Comparison of ENCODE assay signal across 10 mouse cellular contexts in genomic region chr5:136965686-136966085, GRCm38 (mm10). TPM values are rescaled to one million over a fixed set of nuclear protein-coding genes. Genes with fewer than 3 reads are reported as not detected.
DNase-seq lines count a peak whose midpoint lies in the region; ATAC-seq and TF ChIP-seq lines count a peak whose summit lies in the region.
"Had no signal": no experiment of that assay in that cellular context is flagged by ENCODE, and none has a peak within 500 bp of the region (broad histone marks: within the 10 kb centered on the region; RNA-seq: fewer than 3 reads in every experiment).

No protein-coding gene starts in this region.

- DNase-seq in lung, embryonic 14.5 days, result no peak
- DNase-seq in lung, postnatal 10 days, result no peak
- DNase-seq in layer of hippocampus, postnatal 25 days (ENCODE audit: extremely low spot score in 1 of 2, low spot score in 1 of 2), result no peak
- no peak for DNase-seq in cerebellum, postnatal 25 days
- DNase-seq: thymus, postnatal 4 days had no signal

- 87% methylated on average over 7 of the region's 8 CpGs for WGBS in lung, embryonic 14.5 days
- WGBS in kidney, embryonic 16.5 days, result 74% methylated on average over 7 of the region's 8 CpGs
- WGBS in stomach, embryonic 14.5 days, result 75% methylated on average over 8 of the region's 8 CpGs

- H3K4me2 ChIP-seq in lung, embryonic 14.5 days, result peak overlapping the region; percentile 29; the same call in 1 of the 2 replicates
- peak overlapping the region; percentile 21; the same call in 1 of the 2 replicates for H3K4me2 ChIP-seq in kidney, embryonic 16.5 days (replicated peaks; ENCODE audit: low read depth, low read length)
- no peak overlapping the region for H3K4me2 ChIP-seq in stomach, embryonic 14.5 days (replicated peaks; ENCODE audit: low read depth, low read length)
- H3K4me2 ChIP-seq: midbrain, embryonic 12.5 days had no signal

- H3K36me3 ChIP-seq in lung, embryonic 14.5 days (ENCODE audit: insufficient read depth), result peaks cover 40% of the 10 kb centered on the region
- peaks cover 70% of the 10 kb centered on the region for H3K36me3 ChIP-seq in erythroblast, embryonic 14.5 days (ENCODE audit: control insufficient read depth)
- peaks cover 21% of the 10 kb centered on the region for H3K36me3 ChIP-seq in kidney, embryonic 16.5 days (ENCODE audit: insufficient read depth, low read length)
- H3K36me3 ChIP-seq in stomach, embryonic 14.5 days (ENCODE audit: control insufficient read depth, insufficient read depth, low read length), result peaks cover 22% of the 10 kb centered on the region; the same call in 1 of the 2 replicates

- ATAC-seq in lung, embryonic 14.5 days (ENCODE audit: insufficient read depth), result no peak
- ATAC-seq in kidney, embryonic 16.5 days (ENCODE audit: low FRiP score, low TSS enrichment), result no peak
- ATAC-seq in stomach, embryonic 14.5 days (ENCODE audit: insufficient number of reproducible peaks, insufficient read depth, low FRiP score, low read depth), result no peak

- H3K4me3 ChIP-seq in lung, embryonic 14.5 days (ENCODE audit: low read depth, low read length), result no peak overlapping the region
- H3K4me3 ChIP-seq in erythroblast, embryonic 14.5 days (replicated peaks), result peak overlapping the region; percentile 48
- H3K4me3 ChIP-seq in kidney, embryonic 16.5 days (ENCODE audit: low read length), result no peak overlapping the region
- H3K4me3 ChIP-seq in stomach, embryonic 14.5 days (ENCODE audit: low read depth, low read length), result no peak overlapping the region
- H3K4me3 ChIP-seq: midbrain, embryonic 12.5 days had no signal

- no peaks in the 10 kb centered on the region for H3K9me3 ChIP-seq in lung, embryonic 14.5 days (ENCODE audit: low read depth, low read length)
- peaks cover 7% of the 10 kb centered on the region; the same call in 1 of the 2 replicates for H3K9me3 ChIP-seq in erythroblast, embryonic 14.5 days (ENCODE audit: control insufficient read depth, low read length)
- H3K9me3 ChIP-seq in kidney, embryonic 16.5 days (ENCODE audit: low read length), result no peaks in the 10 kb centered on the region
- H3K9me3 ChIP-seq in stomach, embryonic 14.5 days (ENCODE audit: control insufficient read depth, low read depth, low read length), result no peaks in the 10 kb centered on the region
- H3K9me3 ChIP-seq: midbrain, embryonic 12.5 days had no signal

- H3K27me3 ChIP-seq in lung, embryonic 14.5 days (ENCODE audit: insufficient read depth, low read length), result no peaks in the 10 kb centered on the region
- no peaks in the 10 kb centered on the region for H3K27me3 ChIP-seq in erythroblast, embryonic 14.5 days (ENCODE audit: control insufficient read depth)
- no peaks in the 10 kb centered on the region for H3K27me3 ChIP-seq in kidney, embryonic 16.5 days (ENCODE audit: insufficient read depth, low read length)
- no peaks in the 10 kb centered on the region for H3K27me3 ChIP-seq in stomach, embryonic 14.5 days (ENCODE audit: control insufficient read depth, insufficient read depth, low read length)
- H3K27me3 ChIP-seq: midbrain, embryonic 12.5 days had no signal

- H3K27ac ChIP-seq in lung, embryonic 14.5 days (ENCODE audit: low read depth), result peak overlapping the region; percentile 82
- H3K27ac ChIP-seq in kidney, embryonic 16.5 days (ENCODE audit: low read length), result peak overlapping the region; percentile 92
- H3K27ac ChIP-seq in stomach, embryonic 14.5 days (ENCODE audit: low read length), result peak overlapping the region; percentile 71
- H3K27ac ChIP-seq: midbrain, embryonic 12.5 days had no signal

- TF ChIP-seq CTCF in lung, embryonic 14.5 days (IDR thresholded peaks at IDR 0.05; ENCODE audit: low read depth), result no peak

- peaks cover 15% of the 10 kb centered on the region; the same call in 1 of the 2 replicates for H3K4me1 ChIP-seq in lung, embryonic 14.5 days (ENCODE audit: insufficient read depth)
- peaks cover 78% of the 10 kb centered on the region for H3K4me1 ChIP-seq in erythroblast, embryonic 14.5 days (ENCODE audit: control insufficient read depth)
- peaks cover 47% of the 10 kb centered on the region for H3K4me1 ChIP-seq in kidney, embryonic 16.5 days (ENCODE audit: insufficient read depth, low read length)
- peaks cover 32% of the 10 kb centered on the region for H3K4me1 ChIP-seq in stomach, embryonic 14.5 days (ENCODE audit: control insufficient read depth, insufficient read depth, low read length)

- no peak overlapping the region; the same call in 1 of the 2 replicates for H3K9ac ChIP-seq in lung, embryonic 14.5 days
- peak overlapping the region; percentile 40; the same call in 1 of the 2 replicates for H3K9ac ChIP-seq in kidney, embryonic 16.5 days (replicated peaks; ENCODE audit: low read length)
- H3K9ac ChIP-seq in stomach, embryonic 14.5 days (replicated peaks; ENCODE audit: low read depth, low read length), result no peak overlapping the region
- H3K9ac ChIP-seq: midbrain, embryonic 12.5 days had no signal

RNA-seq across cellular contexts. Expression of gene Cldn15, which starts 0.7 kb away (rescaled TPM):
- polyA plus RNA-seq in lung, embryonic 14.5 days (2014; fragmentation: Nextera tagmentation; extraction: Ambion mirVana), result 5.3 and 5.7 TPM in 2 replicates
- polyA plus RNA-seq in erythroblast, embryonic 14.5 days (2012), result 0.03 and 0.04 TPM in 2 replicates
- 4.0 and 4.9 TPM in 2 replicates for polyA plus RNA-seq in kidney, embryonic 16.5 days (2015; fragmentation: Nextera tagmentation; extraction: Ambion mirVana)
- polyA plus RNA-seq in stomach, embryonic 14.5 days (2014; fragmentation: Nextera tagmentation; extraction: Ambion mirVana), result 6.7 TPM in 2 replicates
- total RNA-seq in layer of hippocampus, postnatal 25 days (2021), result under 1 TPM; 0.15 to 0.26 TPM
- total RNA-seq: left cerebral cortex, adult 18-20 months had no signal

RNA-seq across cellular contexts. Expression of gene Fis1, which starts 12.6 kb away (rescaled TPM):
- polyA plus RNA-seq in lung, embryonic 14.5 days (2014; fragmentation: Nextera tagmentation; extraction: Ambion mirVana), result 306 and 314 TPM in 2 replicates
- 325 and 364 TPM in 2 replicates for polyA plus RNA-seq in erythroblast, embryonic 14.5 days (2012)
- 291 and 296 TPM in 2 replicates for polyA plus RNA-seq in kidney, embryonic 16.5 days (2015; fragmentation: Nextera tagmentation; extraction: Ambion mirVana)
- 283 and 304 TPM in 2 replicates for polyA plus RNA-seq in stomach, embryonic 14.5 days (2014; fragmentation: Nextera tagmentation; extraction: Ambion mirVana)
- total RNA-seq in layer of hippocampus, postnatal 25 days (2021), result 100 to 1,000 TPM; 226 to 262 TPM

RNA-seq across cellular contexts. Expression of gene Plod3, which starts 21.1 kb away (rescaled TPM):
- 43.5 and 43.7 TPM in 2 replicates for polyA plus RNA-seq in lung, embryonic 14.5 days (2014; fragmentation: Nextera tagmentation; extraction: Ambion mirVana)
- 1.8 and 3.6 TPM in 2 replicates for polyA plus RNA-seq in erythroblast, embryonic 14.5 days (2012)
- polyA plus RNA-seq in kidney, embryonic 16.5 days (2015; fragmentation: Nextera tagmentation; extraction: Ambion mirVana), result 59.7 and 64.4 TPM in 2 replicates
- 40.1 and 41.5 TPM in 2 replicates for polyA plus RNA-seq in stomach, embryonic 14.5 days (2014; fragmentation: Nextera tagmentation; extraction: Ambion mirVana)
- 10 to 100 TPM; 35.0 to 39.8 TPM for total RNA-seq in layer of hippocampus, postnatal 25 days (2021)

RNA-seq across cellular contexts. Expression of gene Znhit1, which starts 22.1 kb away (rescaled TPM):
- polyA plus RNA-seq in lung, embryonic 14.5 days (2014; fragmentation: Nextera tagmentation; extraction: Ambion mirVana), result 88.9 and 97.4 TPM in 2 replicates
- polyA plus RNA-seq in erythroblast, embryonic 14.5 days (2012), result 55.9 and 77.3 TPM in 2 replicates
- polyA plus RNA-seq in kidney, embryonic 16.5 days (2015; fragmentation: Nextera tagmentation; extraction: Ambion mirVana), result 90.5 and 97.7 TPM in 2 replicates
- polyA plus RNA-seq in stomach, embryonic 14.5 days (2014; fragmentation: Nextera tagmentation; extraction: Ambion mirVana), result 101 and 108 TPM in 2 replicates
- total RNA-seq in layer of hippocampus, postnatal 25 days (2021), result 10 to 100 TPM; 75.4 to 90.7 TPM

RNA-seq across cellular contexts. Expression of gene Ift22, which starts 57.7 kb away (rescaled TPM):
- polyA plus RNA-seq in lung, embryonic 14.5 days (2014; fragmentation: Nextera tagmentation; extraction: Ambion mirVana), result 72.2 and 78.1 TPM in 2 replicates
- 0.02 and 0.24 TPM in 2 replicates for polyA plus RNA-seq in erythroblast, embryonic 14.5 days (2012)
- 87.8 and 88.1 TPM in 2 replicates for polyA plus RNA-seq in kidney, embryonic 16.5 days (2015; fragmentation: Nextera tagmentation; extraction: Ambion mirVana)
- polyA plus RNA-seq in stomach, embryonic 14.5 days (2014; fragmentation: Nextera tagmentation; extraction: Ambion mirVana), result 65.9 and 75.1 TPM in 2 replicates
- 10 to 100 TPM; 82.1 to 84.3 TPM for total RNA-seq in layer of hippocampus, postnatal 25 days (2021)
